Mouse (Mus musculus): ENCODE measurements around the gene Nrn1l. TPM values are rescaled to one million over a fixed set of nuclear protein-coding genes. Genes with fewer than 3 reads are reported as not detected.

Nrn1l gene
- total RNA-seq (2021): 1 to 10 TPM; 2.8 to 5.3 TPM

DNA sequence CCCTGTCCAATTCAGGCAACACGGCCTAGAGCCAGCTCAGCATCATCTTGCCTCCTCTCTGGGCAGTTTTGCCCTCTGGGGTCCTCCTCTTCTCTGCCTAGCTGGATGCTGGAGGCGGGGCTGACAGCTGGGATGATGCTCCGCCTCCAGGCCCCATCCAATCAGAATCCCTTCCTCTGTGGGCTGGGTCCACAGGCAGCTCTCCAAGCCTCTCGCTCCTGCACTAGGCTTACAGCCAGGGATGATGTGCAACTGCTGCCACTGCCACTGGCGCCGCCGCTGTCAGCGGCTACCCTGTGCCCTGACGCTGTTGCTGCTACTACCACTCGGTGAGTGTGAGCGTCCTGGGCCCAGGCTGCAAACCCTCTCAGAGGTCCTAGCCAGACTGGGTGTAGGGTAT lies at the start of gene Nrn1l:
Nrn1l (plus strand) TSS at position 229 of the 400 bp plus-strand sequence.
- DNase-seq (ENCODE audit: low spot score in 2 of 2): peak; percentile 78 to 81
- intact Hi-C loops (cut with DNase I): loop anchor here (2.0 to 5.0 kb wide), 2 partner anchors 37 to 119 kb away; partner anchors contain the start of gene Ddx28

DNA sequence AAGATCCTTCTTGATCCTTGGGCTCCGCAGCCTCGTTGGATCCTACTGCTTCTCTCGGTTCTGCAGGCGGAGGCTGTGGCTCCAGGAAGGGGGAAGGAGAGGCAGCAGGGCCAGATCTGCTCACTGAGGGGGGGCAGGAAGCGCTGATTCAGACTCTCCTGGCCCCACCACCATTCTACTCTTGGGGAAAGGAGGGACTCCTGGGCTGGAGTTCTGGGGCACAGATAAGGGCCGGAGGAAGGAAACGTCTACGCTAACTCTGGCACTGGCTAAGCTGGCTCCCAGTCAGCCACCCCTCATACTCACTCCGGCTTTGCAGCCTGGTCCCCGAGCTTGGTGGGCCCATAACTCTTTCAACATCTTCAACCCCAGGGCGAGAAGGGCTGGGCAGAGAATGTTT lies 46.7 kb upstream of the Nrn1l start:
- intact Hi-C loops (cut with DNase I): no loop called here
- DNase-seq (ENCODE audit: low spot score in 2 of 2): no peak

DNA sequence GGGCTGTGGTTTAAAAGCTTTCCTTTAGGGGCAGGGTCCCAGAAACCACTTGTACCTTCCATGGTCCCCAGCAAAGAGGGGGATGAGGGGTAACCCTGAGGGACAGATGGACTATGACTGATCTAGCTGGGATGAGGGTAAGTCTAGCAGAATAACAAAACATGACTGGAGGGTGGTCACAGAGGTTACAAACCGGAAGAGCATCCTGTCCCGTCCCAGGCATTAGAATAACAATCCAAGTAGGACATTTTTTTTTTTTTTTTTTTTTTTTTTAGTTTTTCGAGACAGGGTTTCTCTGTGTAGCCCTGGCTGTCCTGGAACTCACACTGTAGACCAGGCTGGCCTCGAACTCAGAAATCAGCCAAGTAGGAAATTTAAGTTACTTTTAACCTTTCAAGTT lies 43.4 kb upstream of the Nrn1l start:
- intact Hi-C loops (cut with DNase I): loop anchor here (10.0 kb wide), 1 partner anchor 135 kb away; no protein-coding TSS in a partner anchor
- no peak for DNase-seq (ENCODE audit: low spot score in 2 of 2)

DNA sequence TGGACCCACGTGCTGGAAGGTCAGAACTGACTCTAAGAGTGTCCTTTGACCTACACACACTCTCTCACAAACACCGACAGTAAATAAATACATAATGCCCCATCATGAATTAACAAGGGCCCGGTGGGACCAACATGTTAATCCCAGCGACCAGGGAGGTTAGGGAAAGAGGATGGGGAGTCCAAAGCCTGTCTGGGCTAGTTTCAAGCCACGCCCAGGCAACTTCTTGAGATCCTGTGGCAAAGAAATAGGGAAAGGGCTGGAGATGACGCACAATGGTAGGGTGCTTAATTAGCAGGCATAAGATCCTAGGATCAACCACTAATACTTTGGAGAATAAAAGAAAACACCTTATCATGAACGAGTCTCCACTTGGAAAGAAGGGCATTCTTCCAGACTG lies 42.8 kb upstream of the Nrn1l start:
- intact Hi-C loops (cut with DNase I): loop anchor here (10.0 kb wide), 1 partner anchor 136 kb away; no protein-coding TSS in a partner anchor
- DNase-seq (ENCODE audit: low spot score in 2 of 2): no peak

DNA sequence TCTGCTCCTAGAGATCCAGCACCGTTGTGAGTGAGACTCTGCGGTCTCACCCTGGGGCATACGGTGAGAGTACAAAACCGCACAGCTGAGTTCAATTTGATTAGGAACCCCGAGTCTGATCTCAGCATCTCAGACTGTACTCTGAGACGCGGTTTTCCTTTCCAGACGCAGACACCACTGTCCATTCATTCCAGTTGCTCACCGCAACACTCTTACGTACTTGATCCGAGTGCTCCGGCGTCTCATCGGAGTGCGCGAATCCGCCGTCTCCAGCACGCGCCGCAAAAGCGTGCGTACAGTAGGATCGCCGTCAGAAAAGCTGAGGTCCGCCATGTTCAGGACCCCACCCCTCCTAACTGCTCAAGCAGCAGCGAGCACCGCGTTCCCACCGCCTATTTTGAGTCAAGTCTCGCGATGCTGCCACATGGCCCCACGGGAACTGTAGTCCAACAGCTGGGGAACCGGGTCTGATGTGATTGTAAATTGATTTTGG lies 41.7 kb upstream of the Nrn1l start:
- intact Hi-C loops (cut with DNase I): loop anchor here (10.0 kb wide), 1 partner anchor 137 kb away; no protein-coding TSS in a partner anchor
- DNase-seq (ENCODE audit: low spot score in 2 of 2): peak; percentile 86 to 88

DNA sequence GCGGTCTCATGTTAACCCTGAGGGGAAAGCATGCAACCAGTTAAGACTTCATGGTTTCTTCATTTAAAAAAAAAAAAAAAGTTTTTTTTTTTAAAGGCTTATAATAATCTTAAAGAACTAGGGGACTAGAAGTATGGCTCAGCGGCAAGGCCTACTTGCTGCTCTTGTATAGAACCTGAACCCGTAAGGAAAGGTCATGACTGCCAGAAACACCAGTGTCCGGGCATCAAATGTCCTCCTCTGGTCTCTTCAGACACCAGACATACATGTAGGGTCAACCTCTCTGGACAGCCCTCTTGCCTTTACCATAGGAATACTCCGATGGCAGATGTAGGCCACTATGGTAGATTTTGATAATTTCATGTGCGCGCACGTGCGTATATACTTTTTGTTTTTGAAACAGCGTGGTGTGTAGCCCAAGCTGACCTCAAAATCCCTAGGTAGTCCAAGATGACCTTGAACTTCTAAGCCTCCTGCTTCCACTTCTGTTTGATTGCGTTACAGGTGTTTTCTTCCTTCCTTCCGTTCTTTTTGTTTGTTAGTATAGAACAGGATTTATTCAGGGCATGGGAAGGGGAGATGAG lies 41.1 kb upstream of the Nrn1l start:
- intact Hi-C loops (cut with DNase I): loop anchor here (10.0 kb wide), 1 partner anchor 137 kb away; no protein-coding TSS in a partner anchor
- no peak for DNase-seq (ENCODE audit: low spot score in 2 of 2)

DNA sequence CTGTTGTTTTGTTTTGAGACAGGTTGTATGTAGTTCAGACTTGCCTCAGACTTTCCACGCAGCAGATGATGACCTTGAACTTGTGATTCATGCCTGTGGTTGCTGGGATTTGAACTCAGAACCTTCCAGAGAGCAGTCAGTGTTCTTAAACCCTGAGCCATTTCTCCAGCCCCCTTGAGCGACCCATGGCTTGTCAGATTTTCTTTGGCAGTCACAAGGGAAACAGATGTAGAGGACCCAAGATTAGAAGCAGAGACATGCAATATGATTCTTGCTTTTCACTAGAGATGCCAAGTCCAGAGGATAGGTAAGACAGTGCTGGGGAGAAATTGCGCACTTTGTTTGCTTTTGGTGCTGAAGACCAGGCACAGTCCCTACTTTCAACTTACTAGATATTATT lies 40.2 kb upstream of the Nrn1l start, which contains the start of gene Cenpt:
Cenpt (minus strand) TSS at position 101 of the 400 bp plus-strand sequence.
- no peak for DNase-seq (ENCODE audit: low spot score in 2 of 2)
- intact Hi-C loops (cut with DNase I): loop anchor here (10.0 kb wide), 1 partner anchor 138 kb away; no protein-coding TSS in a partner anchor

DNA sequence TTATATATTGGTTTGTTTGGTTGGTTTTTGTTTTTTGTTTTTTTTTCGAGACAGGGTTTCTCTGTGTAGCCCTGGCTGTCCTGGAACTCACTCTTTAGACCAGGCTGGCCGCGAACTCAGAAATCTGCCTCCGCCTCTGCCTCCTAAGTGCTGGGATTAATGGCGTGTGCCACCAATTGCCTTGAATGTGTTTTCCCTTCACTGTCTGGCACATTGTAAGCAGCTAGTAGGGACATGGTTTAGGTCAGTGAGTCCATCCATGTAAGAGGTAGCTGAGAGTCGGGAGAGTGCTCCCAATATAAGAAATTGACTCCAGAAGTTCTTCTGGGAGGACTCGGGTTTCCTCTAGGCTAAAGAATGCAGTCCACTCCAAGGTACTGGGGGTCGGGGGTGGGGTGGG lies 39.1 kb upstream of the Nrn1l start:
- intact Hi-C loops (cut with DNase I): loop anchor here (10.0 kb wide), 1 partner anchor 140 kb away; no protein-coding TSS in a partner anchor
- DNase-seq (ENCODE audit: low spot score in 2 of 2): no peak

DNA sequence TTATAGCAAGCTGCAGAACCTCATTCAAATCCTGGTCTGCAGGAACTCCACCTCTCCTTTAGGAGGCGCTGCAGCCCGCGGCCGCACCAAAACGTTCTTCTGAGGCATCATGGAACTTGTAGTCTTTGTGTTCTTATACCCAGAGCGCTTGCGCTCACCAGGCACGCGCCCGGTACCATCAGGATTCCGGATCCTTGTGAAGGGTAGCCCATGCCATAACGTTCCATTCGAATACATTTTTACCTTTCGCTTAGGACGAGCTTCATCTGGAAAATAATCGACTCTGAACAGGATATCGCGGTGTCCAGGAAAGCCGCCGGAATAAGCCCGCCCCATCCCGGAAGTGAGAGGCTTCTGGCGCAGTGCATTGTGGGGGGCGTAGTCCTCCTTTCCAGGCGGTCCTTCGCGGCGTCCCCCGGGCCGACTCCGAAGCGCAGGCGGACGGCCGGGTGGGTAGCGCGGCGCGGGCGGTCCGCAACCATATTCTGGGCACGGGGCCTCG lies 38.6 kb upstream of the Nrn1l start, which contains the start of gene Thap11:
Thap11 (plus strand) TSS at position 418 of the 502 bp plus-strand sequence.
- peak; percentile 93 to 94 for DNase-seq (ENCODE audit: low spot score in 2 of 2)
- intact Hi-C loops (cut with DNase I): loop anchor here (10.0 kb wide), 1 partner anchor 140 kb away; no protein-coding TSS in a partner anchor

DNA sequence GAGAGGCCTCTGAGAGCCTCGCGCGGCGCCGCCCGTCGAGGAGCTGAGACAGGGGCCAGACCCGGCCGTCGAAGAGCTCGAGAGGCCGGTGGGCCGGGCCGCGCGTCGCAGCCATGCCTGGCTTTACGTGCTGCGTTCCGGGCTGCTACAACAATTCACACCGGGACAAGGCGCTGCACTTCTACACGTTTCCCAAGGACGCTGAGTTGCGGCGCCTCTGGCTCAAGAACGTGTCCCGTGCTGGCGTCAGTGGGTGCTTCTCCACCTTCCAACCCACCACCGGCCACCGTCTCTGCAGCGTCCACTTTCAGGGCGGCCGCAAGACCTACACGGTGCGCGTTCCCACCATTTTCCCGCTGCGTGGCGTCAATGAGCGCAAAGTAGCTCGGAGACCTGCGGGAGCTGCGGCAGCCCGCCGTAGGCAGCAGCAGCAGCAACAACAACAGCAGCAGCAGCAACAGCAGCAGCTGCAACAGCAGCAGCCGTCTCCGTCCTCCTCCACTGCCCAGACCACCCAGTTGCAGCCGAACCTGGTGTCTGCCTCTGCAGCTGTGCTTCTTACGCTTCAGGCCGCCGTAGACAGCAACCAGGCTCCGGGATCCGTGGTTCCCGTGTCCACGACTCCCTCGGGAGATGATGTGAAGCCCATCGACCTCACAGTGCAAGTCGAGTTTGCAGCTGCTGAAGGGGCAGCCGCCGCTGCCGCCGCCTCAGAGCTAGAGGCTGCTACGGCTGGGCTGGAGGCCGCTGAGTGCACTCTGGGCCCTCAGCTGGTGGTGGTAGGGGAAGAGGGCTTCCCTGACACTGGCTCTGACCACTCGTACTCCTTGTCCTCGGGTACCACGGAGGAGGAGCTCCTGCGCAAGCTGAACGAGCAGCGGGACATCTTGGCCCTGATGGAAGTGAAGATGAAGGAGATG lies 37.9 kb upstream of the Nrn1l start:
- intact Hi-C loops (cut with DNase I): loop anchor here (10.0 kb wide), 1 partner anchor 141 kb away; no protein-coding TSS in a partner anchor
- DNase-seq (ENCODE audit: low spot score in 2 of 2): peak; percentile 65 to 67

DNA sequence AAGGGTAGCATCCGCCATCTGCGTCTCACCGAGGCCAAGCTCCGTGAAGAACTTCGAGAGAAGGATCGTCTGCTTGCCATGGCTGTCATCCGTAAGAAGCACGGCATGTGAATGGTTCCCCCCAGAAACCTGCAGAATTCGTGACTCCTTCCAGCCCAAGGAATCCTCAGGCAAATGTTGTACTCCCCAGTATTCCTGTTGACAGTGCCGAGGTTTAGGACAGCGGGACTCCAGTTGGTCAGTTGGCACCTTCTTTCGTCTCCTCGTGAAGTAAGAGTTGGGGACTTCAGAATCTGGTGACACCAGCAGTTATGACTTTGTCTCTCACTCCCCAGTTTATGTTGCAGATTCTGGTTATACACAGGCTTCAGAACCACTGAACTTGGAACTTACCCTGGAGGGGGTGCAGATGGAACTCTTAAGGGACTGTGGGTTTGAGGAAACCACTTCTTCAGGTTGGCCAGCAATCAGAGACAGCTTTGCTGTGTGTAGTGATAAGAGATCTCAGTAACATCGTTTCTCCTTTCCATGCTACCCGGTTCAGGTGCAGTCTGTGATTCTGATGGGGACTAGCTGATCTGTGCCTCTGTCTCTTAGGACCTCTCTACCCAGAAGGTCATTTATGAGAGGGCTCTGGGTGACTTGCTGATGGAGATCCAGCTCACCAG lies 37.1 kb upstream of the Nrn1l start:
- intact Hi-C loops (cut with DNase I): loop anchor here (10.0 kb wide), 1 partner anchor 142 kb away; no protein-coding TSS in a partner anchor
- DNase-seq (ENCODE audit: low spot score in 2 of 2): no peak

DNA sequence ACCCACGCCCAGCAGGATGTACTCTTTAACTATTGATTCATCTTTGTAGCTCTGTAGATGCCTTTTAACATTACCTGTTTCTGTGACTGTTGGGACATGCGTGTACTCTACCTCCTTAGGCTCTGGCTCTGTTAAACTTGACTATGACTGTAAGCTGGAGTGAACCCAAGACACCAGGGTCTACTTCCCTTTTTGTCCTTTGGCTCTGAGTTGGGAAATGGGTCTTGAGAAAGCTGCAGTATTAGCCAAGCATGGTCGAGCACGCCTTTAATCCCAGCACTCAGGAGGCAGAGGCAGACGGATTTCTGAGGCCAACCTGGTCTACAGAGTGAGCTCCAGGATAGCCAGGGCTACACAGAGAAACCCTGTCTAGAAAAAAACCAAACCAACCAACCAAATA lies 34.9 kb upstream of the Nrn1l start:
- intact Hi-C loops (cut with DNase I): loop anchor here (10.0 kb wide), 1 partner anchor 144 kb away; no protein-coding TSS in a partner anchor
- no peak for DNase-seq (ENCODE audit: low spot score in 2 of 2)

DNA sequence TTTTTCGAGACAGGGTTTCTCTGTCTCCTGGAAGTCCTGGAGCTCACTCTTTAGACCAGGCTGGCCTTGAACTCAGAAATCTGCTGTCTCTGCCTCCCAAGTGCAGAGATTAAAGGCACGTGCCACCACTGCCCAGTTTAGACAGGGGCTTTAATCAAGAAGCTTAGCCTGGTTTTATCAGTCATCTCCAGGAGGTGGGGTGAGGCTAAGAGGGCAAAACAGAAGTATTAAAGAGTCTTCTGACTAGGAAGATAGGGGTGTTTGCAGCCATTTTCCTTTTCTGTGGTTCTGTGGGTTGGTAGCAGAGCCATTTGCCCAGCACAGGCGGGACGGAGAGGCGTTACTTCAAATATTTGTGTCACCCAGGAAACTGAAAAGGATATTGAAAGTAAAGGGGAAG lies 34.1 kb upstream of the Nrn1l start:
- intact Hi-C loops (cut with DNase I): loop anchor here (10.0 kb wide), 1 partner anchor 145 kb away; no protein-coding TSS in a partner anchor
- no peak for DNase-seq (ENCODE audit: low spot score in 2 of 2)

DNA sequence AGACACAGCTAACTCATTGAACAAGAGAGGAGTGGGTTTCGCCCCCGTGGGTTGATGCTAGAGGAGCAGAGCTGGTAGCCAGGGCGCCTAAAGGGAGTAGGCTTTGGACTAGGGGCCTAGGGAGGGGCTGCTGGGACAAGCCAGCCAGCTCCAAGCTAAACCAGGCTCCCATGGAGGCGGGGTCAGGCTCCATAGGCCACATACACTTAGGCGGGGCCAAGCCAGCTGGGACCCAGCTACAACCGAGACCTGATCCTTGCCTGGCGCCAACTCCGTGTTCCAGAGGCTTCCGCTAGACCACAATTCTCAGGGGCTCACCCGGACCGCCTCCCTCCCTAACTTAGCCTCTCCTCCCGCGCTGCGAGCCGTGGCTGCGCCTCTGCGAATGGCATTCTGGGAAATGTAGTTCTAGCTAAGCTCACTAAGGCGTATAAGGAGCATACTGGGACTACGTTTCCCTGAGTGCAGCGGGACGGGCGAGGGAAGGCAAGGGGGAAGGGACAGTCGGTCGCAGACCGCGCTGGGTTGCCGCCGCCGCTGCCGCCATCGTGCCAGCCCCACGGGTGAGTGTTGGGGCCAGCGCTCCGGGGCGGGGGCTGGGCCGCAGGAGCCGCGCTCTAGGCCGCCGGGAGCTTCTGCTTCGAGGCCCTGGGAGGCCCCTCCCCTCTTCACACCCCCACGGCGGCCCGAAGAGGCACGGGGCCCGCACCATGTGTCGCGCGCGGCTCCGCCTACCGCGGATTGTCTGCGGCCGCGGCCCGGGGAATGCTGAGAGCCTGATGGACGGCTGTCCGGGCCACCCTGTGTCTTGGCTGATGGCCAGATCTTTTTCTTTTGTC lies 33.0 kb upstream of the Nrn1l start, which contains the start of gene Nutf2:
Nutf2 (plus strand) TSS at position 438 of the 839 bp plus-strand sequence.
- peak; percentile 92 to 93 for DNase-seq (ENCODE audit: low spot score in 2 of 2)
- intact Hi-C loops (cut with DNase I): loop anchor here (2.0 kb wide), 1 partner anchor 20 kb away; the partner anchor contains the start of gene Edc4

DNA sequence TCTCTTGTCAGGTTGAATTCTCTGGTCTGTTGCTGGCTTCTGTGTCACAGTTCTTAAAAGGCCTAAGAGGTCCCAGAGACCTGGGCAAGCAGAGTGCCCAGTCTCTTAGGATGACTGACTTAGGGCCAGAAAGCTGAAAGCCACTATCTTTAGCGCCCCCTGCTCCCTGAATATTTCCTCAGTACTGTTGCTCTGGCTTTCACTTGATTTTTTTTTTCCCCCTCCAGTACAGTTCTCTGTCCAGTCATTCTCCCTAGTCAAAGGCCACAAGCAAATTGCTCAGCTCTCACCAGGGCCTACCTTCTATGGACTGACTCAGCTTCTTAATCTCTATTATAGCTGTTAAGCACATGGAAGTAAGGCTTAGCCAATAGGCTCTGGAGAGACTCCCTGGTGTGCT lies 31.4 kb upstream of the Nrn1l start:
- no peak for DNase-seq (ENCODE audit: low spot score in 2 of 2)
- intact Hi-C loops (cut with DNase I): loop anchor here (2.0 kb wide), 1 partner anchor 19 kb away; the partner anchor contains the start of gene Edc4

DNA sequence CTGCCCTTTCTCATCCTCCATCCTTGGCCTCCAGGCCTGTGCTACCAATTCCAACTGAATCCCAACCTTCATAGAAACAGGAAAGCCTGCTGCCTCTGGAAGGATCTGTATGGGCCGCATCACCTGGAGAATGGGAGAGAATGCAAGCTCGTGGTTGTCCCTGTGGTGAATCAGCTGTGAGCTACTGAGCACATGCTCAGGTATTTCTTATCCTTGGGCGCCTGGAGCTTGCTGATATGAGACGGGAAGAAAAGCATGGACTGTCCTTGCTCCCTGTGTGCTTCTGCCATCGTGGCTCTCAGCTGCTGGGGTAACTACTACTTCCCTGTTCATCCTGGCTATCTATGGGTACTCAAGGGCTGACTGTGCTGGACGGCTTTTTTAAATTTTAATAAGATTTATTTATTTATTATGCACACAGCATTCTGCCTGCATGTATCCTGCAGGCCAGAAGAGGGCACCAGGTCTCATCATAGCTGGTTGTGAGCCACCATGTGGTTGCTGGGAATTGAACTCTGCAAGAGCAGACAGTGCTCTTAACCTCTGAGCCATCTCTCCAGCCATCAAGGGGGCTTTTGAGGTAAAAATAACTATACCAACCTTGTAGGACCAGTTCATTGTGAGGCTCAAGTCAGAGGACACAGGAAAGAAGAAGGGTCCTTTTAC lies 26.9 kb upstream of the Nrn1l start:
- no peak for DNase-seq (ENCODE audit: low spot score in 2 of 2)
- intact Hi-C loops (cut with DNase I): no loop called here

DNA sequence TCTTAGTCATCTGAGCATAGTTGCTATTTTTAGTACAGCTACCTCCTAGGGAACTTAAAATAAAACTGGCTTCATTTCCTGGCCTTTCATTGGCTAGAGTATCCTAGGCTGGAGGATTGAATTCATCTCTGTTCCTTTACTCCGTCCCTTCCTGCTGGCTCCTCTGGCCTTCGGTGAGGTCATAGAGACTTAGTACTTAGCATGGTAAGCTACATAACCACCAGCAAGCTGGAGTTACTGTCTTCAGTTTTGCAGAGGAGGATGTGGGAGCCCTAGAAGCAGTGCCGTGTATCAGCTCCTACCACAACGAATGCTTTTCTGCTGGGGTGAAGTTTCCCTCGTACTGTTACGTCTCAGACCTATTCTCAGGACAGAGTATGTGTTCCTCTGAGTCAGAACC lies 19.1 kb upstream of the Nrn1l start:
- intact Hi-C loops (cut with DNase I): no loop called here
- peak in 1 of 2 experiments; percentile 49 for DNase-seq (ENCODE audit: low spot score in 2 of 2)

Measured in left cerebral cortex, postnatal 36 days (tissue).